Mouse (Mus musculus) hindbrain, postnatal 0 days (tissue): ENCODE data around the gene Was. TPM values are rescaled to one million over a fixed set of nuclear protein-coding genes. Genes with fewer than 3 reads are reported as not detected.

Experiments
- ATAC-seq: fragments of 200-750 bp; cut with Nextera tagmentation; 2 replicates; pipeline ENCODE4 v1.8.0; 2017; ENCODE audit warnings: mild to moderate bottlenecking, moderate TSS enrichment, moderate library complexity
- DNase-seq: peaks from one replicate; pipeline ENCODE4 v3.0.0-alpha.2; 2015; ENCODE audit warnings: low spot score
- H3K27ac ChIP-seq: fragments of 300-500 bp; sonication (generic); 2 replicates; pipeline ENCODE4 v1.5.1; 2014; ENCODE audit warnings: mild to moderate bottlenecking
- H3K27me3 ChIP-seq: fragments of 300-500 bp; sonication (generic); 2 replicates; pipeline ENCODE4 v1.6.1; 2014; ENCODE audit warnings: low read length, mixed read lengths; ENCODE audit not compliant: insufficient read depth
- H3K36me3 ChIP-seq: fragments of 300-500 bp; sonication (generic); 2 replicates; pipeline ENCODE4 v1.6.1; 2014; ENCODE audit warnings: low read length, mixed read lengths; ENCODE audit not compliant: insufficient read depth
- H3K4me1 ChIP-seq: fragments of 300-500 bp; sonication (generic); 2 replicates; pipeline ENCODE4 v1.6.1; 2014; ENCODE audit warnings: antibody characterized with exemption, low read length, mixed read lengths; ENCODE audit not compliant: insufficient read depth
- H3K4me2 ChIP-seq: fragments of 300-500 bp; sonication (generic); 2 replicates; pipeline ENCODE4 v1.6.1; 2014; ENCODE audit warnings: low read depth, mild to moderate bottlenecking, low read length, moderate library complexity, mixed read lengths
- H3K4me3 ChIP-seq: fragments of 300-500 bp; sonication (generic); 2 replicates; pipeline ENCODE4 v1.5.1; 2014; ENCODE audit warnings: low read length
- H3K9ac ChIP-seq: fragments of 300-500 bp; sonication (generic); replicated peaks from 2 replicates; pipeline ENCODE4 v1.6.1; 2014; ENCODE audit warnings: mild to moderate bottlenecking, low read length, moderate library complexity, mixed read lengths
- H3K9me3 ChIP-seq: fragments of 300-500 bp; sonication (generic); 2 replicates; pipeline ENCODE4 v1.6.1; 2016; ENCODE audit warnings: low read length, mixed read lengths
- CTCF ChIP-seq: IDR thresholded peaks from 2 replicates; pipeline ENCODE4 v1.5.1; 2016; ENCODE audit warnings: antibody characterized with exemption, control low read depth, low read depth
- WGBS: fragments of 180-500 bp; shearing (Covaris S2); extraction: QIAGEN DNeasy Blood & Tissue Kit; methylation state at CpG from one replicate; pipeline ENCODE4 v1.1.7; 2014; 5-methylcytosine and 5-hydroxymethylcytosine counted together
- polyA plus RNA-seq: library from polyadenylated mRNA; unstranded; fragments of >200 nt; fragmentation: Nextera tagmentation; extraction: Ambion mirVana; gene quantifications from 2 replicates; pipeline ENCODE4 v1.2.1, GENCODE M21; 2015
- total RNA-seq: library from RNA; depleted of rRNA; stranded (reverse); fragments of >200 nt; gene quantifications from 2 replicates; pipeline ENCODE4 v1.2.3, GENCODE M21; 2014

The Was gene
- total and polyA plus RNA-seq, 2 experiments from 2014 or later, result 0.11 to 0.99 TPM

DNA sequence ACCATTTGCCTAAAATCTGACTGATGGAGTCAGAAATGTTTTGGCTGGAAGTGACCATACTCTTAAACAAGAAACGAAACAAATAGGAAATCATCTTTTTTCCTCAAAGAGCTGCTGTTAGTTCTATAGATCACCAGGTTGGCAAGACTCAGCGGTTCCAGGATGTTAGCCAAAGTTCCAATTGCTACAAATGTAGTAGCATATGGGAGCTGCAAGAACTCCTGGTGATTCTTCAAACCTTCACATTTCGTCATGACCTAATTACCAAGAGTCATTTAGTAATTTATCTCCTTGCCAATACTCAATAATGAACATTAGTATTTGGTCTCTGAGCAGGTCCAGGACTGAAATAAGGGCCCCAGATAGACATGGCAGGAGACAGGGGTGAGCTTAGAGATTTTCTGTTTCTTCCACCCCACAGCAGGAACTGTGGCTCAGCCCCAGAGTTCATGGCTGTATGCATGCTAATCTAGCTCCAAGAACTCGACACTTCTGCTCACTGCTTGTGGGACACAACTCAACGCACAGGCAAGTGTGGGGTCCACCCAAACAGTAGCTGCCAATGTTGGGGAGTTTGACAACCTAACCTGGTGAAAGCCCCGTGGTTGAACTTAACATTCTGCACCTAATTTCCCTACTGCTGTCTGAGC is 33.6 kb upstream of the Was start:
- Histone ChIP-seq H3K27ac (no peak overlapping the region), H3K36me3 (0 out of 2 replicates have a peak, but pooled peaks cover 7% of the 10 kb centered on the region), H3K9me3 (no peaks in the 10 kb centered on the region), H3K9ac (no peak overlapping the region), H3K4me1 (no peaks in the 10 kb centered on the region), H3K4me3 (no peak overlapping the region), H3K4me2 (no peak overlapping the region), H3K27me3 (no peaks in the 10 kb centered on the region)
- no peak for TF ChIP-seq CTCF
- 81% methylated on average over 6 of the region's 6 CpGs for WGBS
- no peak for ATAC-seq
- DNase-seq, result no peak

DNA sequence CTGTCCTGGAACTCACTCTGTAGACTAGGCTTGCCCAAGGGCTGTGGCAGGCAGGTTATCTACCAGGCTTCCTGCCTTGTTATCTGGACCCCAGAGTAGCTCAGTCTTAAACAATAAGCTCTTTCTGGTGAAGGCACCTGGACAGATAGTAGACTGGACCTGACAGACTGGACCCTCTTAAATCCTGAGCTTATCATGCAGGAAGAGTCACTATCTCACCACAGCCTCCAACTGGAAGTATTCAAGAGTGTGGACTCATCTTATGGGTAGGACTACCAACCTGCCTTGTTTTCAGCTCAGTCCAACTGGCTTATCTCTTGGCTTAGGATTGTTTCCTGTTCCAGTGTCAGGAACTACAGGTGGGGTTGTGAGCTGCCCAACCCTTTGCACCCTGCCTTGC is 27.0 kb upstream of the Was start:
- Histone ChIP-seq H3K27me3 (no peaks in the 10 kb centered on the region), H3K4me1 (no peaks in the 10 kb centered on the region), H3K9me3 (no peaks in the 10 kb centered on the region), H3K27ac (no peak overlapping the region), H3K9ac (no peak overlapping the region), H3K4me2 (no peak overlapping the region), H3K4me3 (no peak overlapping the region), H3K36me3 (no peaks in the 10 kb centered on the region)
- DNase-seq, result no peak
- ATAC-seq, result no peak
- no peak for TF ChIP-seq CTCF

DNA sequence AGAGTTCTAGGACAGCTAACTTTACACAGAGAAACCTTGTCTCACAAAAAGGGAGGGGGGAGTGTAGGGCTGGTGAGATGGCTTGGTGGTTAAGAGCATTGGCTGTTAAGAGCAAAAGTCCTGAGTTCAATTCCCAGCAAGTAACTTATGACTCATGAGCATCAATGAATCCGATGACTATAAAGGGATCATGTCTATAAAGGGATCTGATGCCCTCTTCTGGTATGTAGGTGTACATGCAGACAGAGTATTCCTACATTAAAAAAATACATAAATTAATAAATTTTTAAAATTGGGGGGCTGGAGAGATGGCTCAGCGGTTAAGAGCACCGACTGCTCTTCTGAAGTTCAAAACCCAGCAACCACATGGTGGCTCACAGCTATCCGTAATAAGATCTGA is 25.0 kb upstream of the Was start:
- no peak for ATAC-seq
- Histone ChIP-seq H3K4me3 (no peak overlapping the region), H3K27ac (no peak overlapping the region), H3K36me3 (no peaks in the 10 kb centered on the region), H3K9ac (no peak overlapping the region), H3K4me2 (no peak overlapping the region), H3K4me1 (no peaks in the 10 kb centered on the region), H3K27me3 (no peaks in the 10 kb centered on the region), H3K9me3 (no peaks in the 10 kb centered on the region)
- no peak for DNase-seq
- 73% methylated on average over 4 of the region's 4 CpGs for WGBS
- TF ChIP-seq CTCF, result no peak

DNA sequence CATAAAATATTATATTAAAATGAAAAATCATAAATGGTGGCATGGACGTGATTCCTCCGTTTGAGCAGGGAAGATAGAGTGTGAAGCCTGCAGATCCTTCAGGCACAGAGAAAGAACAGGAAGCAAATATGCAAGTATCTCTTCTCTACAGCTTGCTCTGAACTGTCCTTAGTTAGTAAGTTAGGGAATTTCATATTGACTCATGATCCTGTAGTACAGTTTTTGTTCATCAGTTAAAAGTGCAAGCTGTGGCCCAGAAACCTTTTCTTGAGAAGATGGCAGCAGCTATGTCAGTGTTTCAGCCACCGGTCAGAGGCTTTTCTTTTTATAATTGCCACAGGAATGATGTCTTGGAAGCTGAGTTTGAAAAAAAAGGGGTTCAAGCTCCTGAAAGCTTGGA is 14.7 kb upstream of the Was start:
- Histone ChIP-seq H3K27me3 (no peaks in the 10 kb centered on the region), H3K9ac (no peak overlapping the region), H3K27ac (no peak overlapping the region), H3K4me3 (no peak overlapping the region), H3K36me3 (no peaks in the 10 kb centered on the region), H3K4me2 (no peak overlapping the region), H3K4me1 (no peaks in the 10 kb centered on the region), H3K9me3 (no peaks in the 10 kb centered on the region)
- 92% methylated on average over 3 of the region's 3 CpGs for WGBS
- no peak for DNase-seq
- ATAC-seq, result no peak
- no peak for TF ChIP-seq CTCF

DNA sequence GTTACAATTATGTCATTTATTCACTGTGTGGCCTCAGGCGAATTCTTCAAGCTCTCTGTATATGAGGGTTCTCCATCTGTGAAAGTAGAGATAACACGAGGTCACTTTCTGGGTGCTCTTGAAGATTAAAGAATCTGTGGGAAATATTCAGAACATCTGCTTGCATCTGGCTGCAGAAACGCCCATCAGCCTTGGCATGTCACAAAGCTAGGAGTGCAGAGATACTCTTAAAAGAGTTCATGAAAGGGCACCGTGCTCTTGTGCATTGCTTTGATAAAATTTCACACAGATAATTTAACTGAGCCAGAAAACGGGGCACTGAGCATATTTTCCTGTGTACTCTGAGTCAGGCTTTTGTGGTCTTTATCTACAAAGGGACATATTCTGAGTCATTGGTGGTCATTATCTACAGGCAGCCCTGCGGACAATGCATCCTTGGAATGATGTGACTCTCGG is 11.9 kb upstream of the Was start:
- Histone ChIP-seq H3K36me3 (no peaks in the 10 kb centered on the region), H3K9ac (no peak overlapping the region), H3K4me1 (no peaks in the 10 kb centered on the region), H3K27ac (no peak overlapping the region), H3K27me3 (no peaks in the 10 kb centered on the region), H3K4me2 (no peak overlapping the region), H3K4me3 (no peak overlapping the region), H3K9me3 (no peaks in the 10 kb centered on the region)
- ATAC-seq, result no peak
- TF ChIP-seq CTCF, result no peak
- no peak for DNase-seq
- 68% methylated on average over 7 of the region's 7 CpGs for WGBS

DNA sequence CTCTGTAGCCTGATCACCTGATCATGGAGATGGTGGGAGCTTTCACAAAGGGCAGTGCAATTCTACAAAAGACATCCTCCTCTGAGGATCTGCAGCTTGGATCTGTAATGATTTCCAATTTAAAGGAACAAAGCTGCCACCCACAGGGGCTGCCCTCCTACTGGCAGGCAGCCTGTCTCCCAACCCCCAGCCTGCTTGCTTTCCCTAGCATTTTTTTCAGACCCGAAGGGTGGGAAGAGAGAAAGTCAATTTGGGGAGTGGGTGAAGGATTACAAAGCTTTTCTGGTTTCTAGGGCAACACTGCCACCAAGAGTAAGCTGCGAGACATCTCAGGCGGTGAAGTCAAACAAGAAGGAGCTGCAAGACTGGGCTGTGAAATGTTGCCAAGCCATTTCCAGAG is 10.7 kb upstream of the Was start:
- no peaks in the 10 kb centered on the region for H3K36me3 ChIP-seq
- ATAC-seq (peak; percentile 75), DNase-seq (peak; percentile 95)
- no peaks in the 10 kb centered on the region for H3K9me3 ChIP-seq
- H3K9ac ChIP-seq, result no peak overlapping the region
- 27% methylated on average over 3 of the region's 3 CpGs for WGBS
- H3K4me2 ChIP-seq, result no peak overlapping the region
- no peaks in the 10 kb centered on the region for H3K27me3 ChIP-seq
- H3K4me1 ChIP-seq, result no peaks in the 10 kb centered on the region
- peak; percentile 72 for TF ChIP-seq CTCF
- peak overlapping the region; percentile 82 for H3K27ac ChIP-seq
- H3K4me3 ChIP-seq, result no peak overlapping the region

DNA sequence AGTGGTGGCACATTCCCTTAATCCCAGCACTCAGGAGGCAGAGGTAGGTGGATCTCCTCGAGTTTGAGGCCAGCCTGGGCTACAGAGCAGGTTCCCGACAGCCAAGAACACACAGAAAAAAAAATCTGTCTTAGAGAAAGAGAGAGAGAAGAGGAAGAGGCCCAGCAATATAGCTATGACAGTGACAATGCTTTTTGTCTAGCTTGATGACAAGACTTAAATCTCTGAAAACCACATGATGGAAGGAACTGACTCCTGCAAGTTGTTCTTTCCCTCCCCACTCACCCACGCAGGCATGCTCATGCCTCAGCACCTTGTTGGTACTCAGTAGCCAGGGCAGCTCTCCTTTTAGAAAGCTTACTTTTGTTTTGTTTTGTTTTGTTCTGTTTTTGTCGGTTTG is 9.1 kb upstream of the Was start:
- H3K27ac ChIP-seq, result no peak overlapping the region
- H3K4me2 ChIP-seq, result no peak overlapping the region
- H3K36me3 ChIP-seq, result no peaks in the 10 kb centered on the region
- H3K27me3 ChIP-seq, result no peaks in the 10 kb centered on the region
- TF ChIP-seq CTCF, result no peak
- 63% methylated on average over 4 of the region's 4 CpGs for WGBS
- no peak overlapping the region for H3K9ac ChIP-seq
- ATAC-seq (no peak), DNase-seq (no peak)
- H3K4me1 ChIP-seq, result no peaks in the 10 kb centered on the region
- no peaks in the 10 kb centered on the region for H3K9me3 ChIP-seq
- H3K4me3 ChIP-seq, result no peak overlapping the region
